Mouse (Mus musculus) liver, embryonic 11.5 days (tissue): ENCODE measurements around the gene Arfip1. TPM values are rescaled to one million over a fixed set of nuclear protein-coding genes. Genes with fewer than 3 reads are reported as not detected.

Source experiments
- ATAC-seq: fragments of 200-750 bp; cut with Nextera tagmentation; replicated peaks from 2 replicates; pipeline ENCODE4 v1.8.0; 2017; ENCODE audit warnings: moderate number of reproducible peaks, mild to moderate bottlenecking, moderate TSS enrichment, moderate library complexity; ENCODE audit not compliant: low FRiP score
- DNase-seq: peaks from one replicate; pipeline ENCODE4 v3.0.0-alpha.2; 2017; ENCODE audit warnings: low spot score
- H3K27ac ChIP-seq: fragments of 300-500 bp; sonication (generic); 2 replicates; pipeline ENCODE4 v1.5.1; 2014; ENCODE audit warnings: mild to moderate bottlenecking, low read depth, low read length, control low read depth
- H3K27me3 ChIP-seq: fragments of 300-500 bp; sonication (generic); replicated peaks from 2 replicates; pipeline ENCODE4 v1.6.1; 2014; ENCODE audit warnings: low read length, mixed read lengths; ENCODE audit not compliant: control insufficient read depth, insufficient read depth
- H3K36me3 ChIP-seq: fragments of 300-500 bp; sonication (generic); 2 replicates; pipeline ENCODE4 v1.6.1; 2014; ENCODE audit warnings: mild to moderate bottlenecking, low read length, moderate library complexity, mixed read lengths; ENCODE audit not compliant: control insufficient read depth, insufficient read depth
- H3K4me1 ChIP-seq: fragments of 300-500 bp; sonication (generic); replicated peaks from 2 replicates; pipeline ENCODE4 v1.6.1; 2014; ENCODE audit warnings: low read length, mixed read lengths; ENCODE audit not compliant: control insufficient read depth, insufficient read depth
- H3K4me2 ChIP-seq: fragments of 300-500 bp; sonication (generic); 2 replicates; pipeline ENCODE4 v1.6.1; 2014; ENCODE audit warnings: mild to moderate bottlenecking, control low read depth, moderate library complexity
- H3K4me3 ChIP-seq: fragments of 300-500 bp; sonication (generic); 2 replicates; pipeline ENCODE4 v1.5.1; 2014; ENCODE audit warnings: low read depth, low read length, control low read depth
- H3K9ac ChIP-seq: fragments of 300-500 bp; sonication (generic); 2 replicates; pipeline ENCODE4 v1.6.1; 2014; ENCODE audit warnings: low read depth, low read length, control low read depth
- H3K9me3 ChIP-seq: fragments of 300-500 bp; sonication (generic); 2 replicates; pipeline ENCODE4 v1.6.1; 2016; ENCODE audit warnings: low read length, inconsistent platforms, mixed read lengths; ENCODE audit not compliant: control insufficient read depth
- WGBS: fragments of 180-500 bp; shearing (Covaris S2); extraction: QIAGEN DNeasy Blood & Tissue Kit; methylation state at CpG from one replicate; pipeline ENCODE4 v1.1.7; 2014; 5-methylcytosine and 5-hydroxymethylcytosine counted together
- polyA plus RNA-seq: library from polyadenylated mRNA; unstranded; fragments of >200 nt; fragmentation: Nextera tagmentation; extraction: Ambion mirVana; gene quantifications from 2 replicates; pipeline ENCODE4 v1.2.1, GENCODE M21; 2014

Arfip1 gene
- polyA plus RNA-seq, 1 experiment from 2014 or later, result 30.9 TPM

DNA sequence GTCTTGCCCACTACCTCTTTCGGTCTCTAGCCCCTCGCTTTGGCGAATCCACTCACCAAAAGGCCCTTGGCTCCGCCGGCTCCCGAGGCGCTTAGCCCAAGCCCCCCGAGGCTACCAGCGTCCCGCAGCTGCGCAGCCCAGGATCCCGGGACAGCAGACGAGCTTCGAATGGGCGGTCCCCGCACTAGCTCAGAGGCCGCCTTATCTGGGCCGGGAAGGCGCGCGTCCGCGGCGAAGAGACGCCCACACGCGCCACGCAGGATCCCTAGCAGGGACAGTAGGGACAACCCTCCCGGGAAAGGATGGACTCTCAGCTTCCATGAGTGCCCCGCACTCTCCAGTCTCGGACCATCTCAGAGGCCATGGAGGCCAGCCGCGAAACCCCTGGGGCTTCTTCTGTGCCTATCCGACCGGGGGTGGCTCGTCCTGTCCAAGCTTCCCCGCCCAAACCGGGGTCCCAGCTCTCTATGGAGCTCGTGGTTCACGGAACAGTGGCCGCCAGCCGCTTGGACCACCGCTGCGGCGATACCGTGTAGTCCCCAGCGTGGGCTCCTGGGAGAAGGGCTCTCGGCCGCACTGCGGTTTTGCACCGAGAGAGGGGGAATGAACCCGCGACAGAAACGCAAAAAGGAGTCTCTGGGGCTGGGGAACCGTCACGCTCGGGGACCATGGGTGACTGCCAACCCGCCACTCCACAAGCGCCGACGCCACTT lies 103.0 kb downstream of the Arfip1 start:
- WGBS, result under 1% methylated on average over 61 of the region's 61 CpGs
- no peaks in the 10 kb centered on the region for H3K9me3 ChIP-seq
- peaks cover 38% of the 10 kb centered on the region for H3K4me1 ChIP-seq
- H3K4me2 ChIP-seq, result peak overlapping the region; percentile 100
- H3K27ac ChIP-seq, result 0 out of 2 replicates have a peak overlapping the region, but pooled peaks have one; percentile 30
- peak; percentile 77 for ATAC-seq
- H3K36me3 ChIP-seq, result no peaks in the 10 kb centered on the region
- peaks cover 48% of the 10 kb centered on the region for H3K27me3 ChIP-seq
- H3K4me3 ChIP-seq, result peak overlapping the region; percentile 77
- H3K9ac ChIP-seq, result peak overlapping the region; percentile 82
- DNase-seq, result peak; percentile 66

DNA sequence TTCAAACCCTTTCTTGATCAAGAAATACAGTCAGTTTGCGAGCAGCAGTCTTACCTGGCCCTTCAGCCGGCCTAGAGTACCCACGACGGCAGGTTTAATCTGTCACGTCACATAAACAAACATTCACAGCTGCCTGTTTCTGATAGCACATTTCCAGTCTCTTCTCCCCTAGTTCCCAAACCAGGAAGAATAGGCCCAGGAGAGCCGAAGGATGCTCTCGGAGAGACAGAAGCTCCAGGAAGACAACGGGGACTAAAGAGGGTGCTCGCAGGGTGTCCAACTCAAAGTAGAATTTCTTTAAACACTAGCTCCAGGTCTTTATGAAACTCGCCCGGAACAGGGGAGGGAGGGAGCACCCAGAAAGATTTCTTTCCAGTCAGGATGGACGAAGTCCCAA lies 103.5 kb downstream of the Arfip1 start:
- ATAC-seq (no peak; the same call in 1 of the 2 replicates), DNase-seq (no peak)
- Histone ChIP-seq H3K4me2 (peak overlapping the region; percentile 100), H3K4me1 (peaks cover 42% of the 10 kb centered on the region), H3K27me3 (peaks cover 53% of the 10 kb centered on the region), H3K9ac (peak overlapping the region; percentile 82), H3K9me3 (no peaks in the 10 kb centered on the region), H3K4me3 (peak overlapping the region; percentile 77), H3K27ac (peak overlapping the region; percentile 1; the same call in 1 of the 2 replicates), H3K36me3 (no peaks in the 10 kb centered on the region)
- 6% methylated on average over 12 of the region's 12 CpGs for WGBS

- peak overlapping the region; percentile 77 for H3K4me3 ChIP-seq
- no peak for DNase-seq
- peak overlapping the region; percentile 100 for H3K4me2 ChIP-seq
- H3K36me3 ChIP-seq, result no peaks in the 10 kb centered on the region
- peaks cover 47% of the 10 kb centered on the region for H3K4me1 ChIP-seq
- peak; percentile 50 for ATAC-seq
- H3K27ac ChIP-seq, result peak overlapping the region; percentile 41; the same call in 1 of the 2 replicates
- H3K27me3 ChIP-seq, result peaks cover 55% of the 10 kb centered on the region
- H3K9me3 ChIP-seq, result no peaks in the 10 kb centered on the region
- peak overlapping the region; percentile 82 for H3K9ac ChIP-seq
- WGBS, result 9% methylated on average over 7 of the region's 7 CpGs
These were observed 104.2 kb downstream of the Arfip1 start for GRCm38 (mm10) chr3:84478195-84478594.

DNA sequence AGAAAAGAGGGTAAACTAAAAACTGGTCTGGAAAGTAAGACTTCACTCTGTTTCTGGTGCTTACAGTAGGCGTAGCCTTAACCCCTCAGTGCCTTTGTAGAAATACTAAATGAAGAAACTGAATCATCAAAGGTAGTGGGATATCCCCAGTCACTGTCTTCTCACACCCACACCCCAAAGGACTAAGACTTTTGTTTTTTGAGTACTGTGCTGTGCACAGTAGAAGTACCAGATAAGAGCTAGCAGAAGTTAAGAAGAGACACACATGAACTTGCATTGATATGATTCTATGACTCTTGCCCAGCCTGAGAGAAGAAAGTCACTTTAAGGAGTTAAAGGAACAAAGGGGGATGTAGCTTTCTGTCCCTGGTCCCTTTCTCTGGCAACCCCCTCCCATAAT lies 104.9 kb downstream of the Arfip1 start:
- Histone ChIP-seq H3K9me3 (no peaks in the 10 kb centered on the region), H3K4me3 (peak overlapping the region; percentile 77), H3K36me3 (no peaks in the 10 kb centered on the region), H3K27me3 (peaks cover 55% of the 10 kb centered on the region), H3K9ac (peak overlapping the region; percentile 82), H3K4me2 (peak overlapping the region; percentile 100), H3K4me1 (peaks cover 52% of the 10 kb centered on the region), H3K27ac (peak overlapping the region; percentile 41)
- WGBS, result 59% methylated on average over 1 of the region's 1 CpGs
- DNase-seq (no peak), ATAC-seq (peak; percentile 48)

DNA sequence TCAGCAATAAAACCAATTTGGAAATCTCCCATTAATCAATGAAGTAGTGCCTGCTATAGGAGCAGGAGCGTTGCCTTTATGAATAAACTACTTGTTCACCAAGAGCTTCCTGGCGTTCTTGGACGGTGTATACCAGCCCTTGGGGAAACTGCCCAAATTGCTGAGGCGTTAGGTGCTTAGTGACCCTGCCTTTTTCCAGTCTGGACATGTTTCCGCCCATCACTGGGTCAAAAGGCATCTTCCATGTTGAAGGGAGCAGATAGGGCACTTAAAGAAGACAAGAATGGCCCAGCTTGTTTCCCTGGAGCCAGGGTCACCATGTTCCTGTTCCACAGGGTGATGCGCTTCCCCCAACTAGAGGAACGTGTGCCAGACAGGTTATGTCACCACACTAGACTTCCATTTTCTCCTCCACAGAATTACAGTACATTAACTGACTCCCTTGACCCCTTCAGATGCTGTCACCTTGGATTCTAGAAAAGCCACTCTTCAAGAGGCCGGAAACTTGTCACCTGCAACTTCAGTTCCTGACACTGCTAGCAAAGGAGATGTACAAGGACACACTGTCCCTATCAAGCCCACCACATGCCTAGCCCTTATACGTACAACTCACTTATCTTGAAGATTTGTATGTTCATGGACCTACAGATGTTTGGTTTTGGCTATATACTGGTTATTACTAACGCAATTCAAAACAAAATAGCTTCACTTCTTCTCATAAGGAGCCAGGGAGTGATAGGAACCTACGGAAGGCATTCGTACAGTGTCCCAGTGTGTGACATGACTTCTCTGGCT lies 107.2 kb downstream of the Arfip1 start:
- Histone ChIP-seq H3K27me3 (peaks cover 44% of the 10 kb centered on the region), H3K27ac (no peak overlapping the region), H3K9ac (no peak overlapping the region), H3K4me2 (no peak overlapping the region), H3K4me3 (no peak overlapping the region), H3K36me3 (no peaks in the 10 kb centered on the region), H3K4me1 (peaks cover 66% of the 10 kb centered on the region), H3K9me3 (no peaks in the 10 kb centered on the region)
- 82% methylated on average over 12 of the region's 12 CpGs for WGBS
- DNase-seq (no peak), ATAC-seq (no peak)

GRCm38 (mm10) chr3:84474398-84474797 lies 108.0 kb downstream of the Arfip1 start:
- ATAC-seq (no peak), DNase-seq (no peak)
- Histone ChIP-seq H3K4me2 (no peak overlapping the region), H3K9me3 (no peaks in the 10 kb centered on the region), H3K4me3 (no peak overlapping the region), H3K27ac (no peak overlapping the region; the same call in 1 of the 2 replicates), H3K36me3 (no peaks in the 10 kb centered on the region), H3K27me3 (peaks cover 36% of the 10 kb centered on the region), H3K4me1 (peaks cover 67% of the 10 kb centered on the region), H3K9ac (no peak overlapping the region)
- WGBS, result 82% methylated on average over 6 of the region's 6 CpGs

DNA sequence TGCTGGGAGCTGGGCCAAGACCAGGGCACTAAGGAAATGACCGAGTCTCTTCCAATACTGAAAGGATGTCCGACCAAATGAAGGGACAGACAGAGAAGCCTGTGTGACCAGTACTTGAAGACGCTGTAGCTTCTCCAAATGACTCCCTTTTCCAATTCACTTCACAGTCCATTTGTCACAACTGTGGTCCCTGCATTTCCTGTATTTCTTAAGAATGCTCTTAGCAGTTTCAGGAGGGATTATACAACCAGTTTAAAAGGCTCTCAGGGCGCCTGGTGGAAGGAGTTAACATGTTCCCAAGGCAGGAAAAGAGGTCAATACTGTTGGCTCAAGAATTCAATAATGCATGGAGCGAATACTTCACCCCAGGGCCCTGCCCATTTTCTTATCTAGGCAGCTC lies 109.5 kb downstream of the Arfip1 start:
- no peak for ATAC-seq
- Histone ChIP-seq H3K27ac (peak overlapping the region; percentile 85), H3K4me1 (peaks cover 64% of the 10 kb centered on the region), H3K9me3 (no peaks in the 10 kb centered on the region), H3K27me3 (peaks cover 21% of the 10 kb centered on the region), H3K9ac (peak overlapping the region; percentile 39; the same call in 1 of the 2 replicates), H3K4me2 (peak overlapping the region; percentile 11), H3K4me3 (no peak overlapping the region), H3K36me3 (no peaks in the 10 kb centered on the region)
- whole genome bisulfite sequencing, result 60% methylated on average over 5 of the region's 5 CpGs
- DNase-seq, result no peak

GRCm38 (mm10) chr3:84472527-84472926 lies 109.9 kb downstream of the Arfip1 start:
- Histone ChIP-seq H3K27ac (peak overlapping the region; percentile 85), H3K9ac (peak overlapping the region; percentile 39; the same call in 1 of the 2 replicates), H3K36me3 (no peaks in the 10 kb centered on the region), H3K9me3 (no peaks in the 10 kb centered on the region), H3K27me3 (peaks cover 21% of the 10 kb centered on the region), H3K4me2 (peak overlapping the region; percentile 11), H3K4me1 (peaks cover 66% of the 10 kb centered on the region), H3K4me3 (no peak overlapping the region)
- WGBS, result 56% methylated on average over 3 of the region's 3 CpGs
- ATAC-seq (no peak), DNase-seq (no peak)
